ENCODE assay signal across 9 mouse cellular contexts in the genomic region with DNA sequence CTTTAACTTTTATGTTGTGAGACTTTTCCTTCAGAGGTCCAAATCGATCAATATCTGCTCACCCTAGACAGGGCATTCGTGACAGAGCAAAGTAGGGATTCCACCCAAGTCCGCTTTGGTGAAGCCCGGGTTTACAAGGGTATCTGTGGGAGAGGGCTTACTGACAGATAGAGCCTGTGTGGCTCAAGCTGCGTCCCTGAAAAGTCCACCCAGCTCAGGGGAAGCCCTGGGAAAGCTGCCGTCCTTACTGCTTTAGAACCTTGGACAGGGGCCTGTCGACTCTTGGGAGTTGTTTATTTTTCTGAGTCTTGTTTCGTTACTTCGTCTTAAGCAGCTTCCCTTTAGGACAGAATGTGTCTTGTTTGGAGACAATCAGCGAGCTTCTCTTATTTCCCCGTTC. TPM values are rescaled to one million over a fixed set of nuclear protein-coding genes. Genes with fewer than 3 reads are reported as not detected.
DNase-seq lines count a peak whose midpoint lies in the region; ATAC-seq and TF ChIP-seq lines count a peak whose summit lies in the region.
"Had no signal": no experiment of that assay in that cellular context is flagged by ENCODE, and none has a peak within 500 bp of the region (broad histone marks: within the 10 kb centered on the region; RNA-seq: fewer than 3 reads in every experiment).

No protein-coding gene starts in this region.

- no peak for DNase-seq in kidney, adult 8-10 months
- peak; percentile 53 for DNase-seq in embryo, embryonic 10.5 days (ENCODE audit: low spot score)
- no peak for DNase-seq in hindbrain, embryonic 14.5 days (ENCODE audit: low spot score)
- DNase-seq in lung, postnatal 0 days (ENCODE audit: low spot score) = peak; percentile 20
- DNase-seq in testis, postnatal 10 days (ENCODE audit: low spot score) = peak; percentile 44
- no peak for DNase-seq in gastrocnemius, postnatal 36 days
- DNase-seq in left cerebral cortex, postnatal 25 days (ENCODE audit: low spot score in 2 of 2) = no peak

- no peak overlapping the region for H3K9ac ChIP-seq in kidney, embryonic 14.5 days (ENCODE audit: low read depth, low read length)
- no peak overlapping the region for H3K9ac ChIP-seq in hindbrain, embryonic 14.5 days
- H3K9ac ChIP-seq in lung, postnatal 0 days (replicated peaks; ENCODE audit: low read depth) = no peak overlapping the region

- H3K4me3 ChIP-seq in kidney, embryonic 14.5 days (ENCODE audit: low read length) = peak overlapping the region; percentile 74
- peak overlapping the region; percentile 90; the same call in 1 of the 2 replicates for H3K4me3 ChIP-seq in hindbrain, embryonic 14.5 days (replicated peaks; ENCODE audit: low read length)
- H3K4me3 ChIP-seq in lung, postnatal 0 days (ENCODE audit: low read depth, low read length) = no peak overlapping the region

- no peak for TF ChIP-seq CTCF in lung, postnatal 0 days (IDR thresholded peaks at IDR 0.05)

- peak overlapping the region; percentile 100; the same call in 1 of the 2 replicates for H3K4me2 ChIP-seq in kidney, embryonic 14.5 days (replicated peaks; ENCODE audit: low read depth, low read length)
- peak overlapping the region; percentile 94 for H3K4me2 ChIP-seq in hindbrain, embryonic 14.5 days (replicated peaks)
- H3K4me2 ChIP-seq in lung, postnatal 0 days (replicated peaks; ENCODE audit: low read depth, low read length) = no peak overlapping the region; the same call in 1 of the 2 replicates

- H3K4me1 ChIP-seq in kidney, embryonic 14.5 days (ENCODE audit: control insufficient read depth, insufficient read depth, low read length) = 0 out of 2 replicates have a peak, but pooled peaks cover 4% of the 10 kb centered on the region
- no peaks in the 10 kb centered on the region for H3K4me1 ChIP-seq in hindbrain, embryonic 14.5 days (replicated peaks; ENCODE audit: control insufficient read depth, insufficient read depth, low read length)
- no peaks in the 10 kb centered on the region; the same call in 1 of the 2 replicates for H3K4me1 ChIP-seq in lung, postnatal 0 days (ENCODE audit: insufficient read depth, low read depth, low read length)

- no peak for TF ChIP-seq EP300 in lung, postnatal 0 days (IDR thresholded peaks at IDR 0.05)

- ATAC-seq in kidney, embryonic 14.5 days (ENCODE audit: low FRiP score, low TSS enrichment) = no peak
- no peak for ATAC-seq in hindbrain, embryonic 14.5 days (ENCODE audit: low FRiP score)
- no peak for ATAC-seq in lung, postnatal 0 days

- intact Hi-C loops in gastrocnemius, postnatal 36 days (cut with DNase I) = loop anchor here (10.0 kb wide), 1 partner anchor 212 kb away; a partner anchor contains a TSS
- intact Hi-C loops in left cerebral cortex, postnatal 25 days (cut with DNase I) = no loop called here

- H3K27ac ChIP-seq in kidney, embryonic 14.5 days (ENCODE audit: low read depth, low read length) = no peak overlapping the region
- no peak overlapping the region for H3K27ac ChIP-seq in hindbrain, embryonic 14.5 days
- H3K27ac ChIP-seq in lung, postnatal 0 days (ENCODE audit: low read length) = no peak overlapping the region

- WGBS in kidney, embryonic 14.5 days = 13% methylated on average over 11 of the region's 11 CpGs
- 12% methylated on average over 11 of the region's 11 CpGs for WGBS in hindbrain, embryonic 14.5 days
- WGBS in lung, postnatal 0 days = 8% methylated on average over 11 of the region's 11 CpGs

- no peaks in the 10 kb centered on the region for H3K36me3 ChIP-seq in kidney, embryonic 14.5 days (ENCODE audit: control insufficient read depth, insufficient read depth, low read length)
- no peaks in the 10 kb centered on the region for H3K36me3 ChIP-seq in hindbrain, embryonic 14.5 days (replicated peaks; ENCODE audit: control insufficient read depth, insufficient read depth)
- no peaks in the 10 kb centered on the region for H3K36me3 ChIP-seq in lung, postnatal 0 days (ENCODE audit: insufficient read depth, low read length)

- no peaks in the 10 kb centered on the region for H3K9me3 ChIP-seq in kidney, embryonic 14.5 days (ENCODE audit: control insufficient read depth, low read length)
- H3K9me3 ChIP-seq in hindbrain, embryonic 14.5 days (ENCODE audit: control insufficient read depth, low read length) = no peaks in the 10 kb centered on the region
- H3K9me3 ChIP-seq in lung, postnatal 0 days (ENCODE audit: low read length) = no peaks in the 10 kb centered on the region

- peaks cover 21% of the 10 kb centered on the region for H3K27me3 ChIP-seq in kidney, embryonic 14.5 days (ENCODE audit: control insufficient read depth, insufficient read depth, low read length)
- peaks cover 37% of the 10 kb centered on the region for H3K27me3 ChIP-seq in hindbrain, embryonic 14.5 days (ENCODE audit: control insufficient read depth, insufficient read depth, low read length)
- H3K27me3 ChIP-seq in lung, postnatal 0 days (replicated peaks; ENCODE audit: insufficient read depth, low read length) = no peaks in the 10 kb centered on the region; the same call in 1 of the 2 replicates

RNA-seq across cellular contexts. Expression of a gene that starts 1.0 kb away (rescaled TPM):
- polyA plus RNA-seq in kidney, embryonic 14.5 days (2014; fragmentation: Nextera tagmentation; extraction: Ambion mirVana) = 0.66 and 1.5 TPM in 2 replicates
- polyA plus RNA-seq in hindbrain, embryonic 14.5 days (2014; fragmentation: Nextera tagmentation; extraction: Ambion mirVana) = 1.6 and 1.7 TPM in 2 replicates
- polyA plus RNA-seq in lung, postnatal 0 days (2015; fragmentation: Nextera tagmentation; extraction: Ambion mirVana) = 0.42 and 0.46 TPM in 2 replicates
- total RNA-seq in gastrocnemius, postnatal 36 days (2021) = under 1 TPM; 0.31 to 0.35 TPM
- 1 to 10 TPM; 1.6 to 1.7 TPM for total RNA-seq in left cerebral cortex, postnatal 25 days (2021)
- polyA plus RNA-seq: large intestine, adult 2 months had no signal

RNA-seq across cellular contexts. Expression of a gene that starts 26.2 kb away (rescaled TPM):
- polyA plus RNA-seq in kidney, embryonic 14.5 days (2014; fragmentation: Nextera tagmentation; extraction: Ambion mirVana) = 56.6 and 57.1 TPM in 2 replicates
- polyA plus RNA-seq in hindbrain, embryonic 14.5 days (2014; fragmentation: Nextera tagmentation; extraction: Ambion mirVana) = 5.8 and 7.6 TPM in 2 replicates
- 3.2 and 3.3 TPM in 2 replicates for polyA plus RNA-seq in lung, postnatal 0 days (2015; fragmentation: Nextera tagmentation; extraction: Ambion mirVana)
- total RNA-seq in gastrocnemius, postnatal 36 days (2021) = under 1 TPM; 0.33 to 0.57 TPM
- total RNA-seq in left cerebral cortex, postnatal 25 days (2021) = under 1 TPM; 0.34 to 0.57 TPM

Comparison
In these comparisons a context has a peak if more than half of its experiments do, and no peak if none do; other contexts are left out.
1. DNase-seq: peak in embryo, embryonic 10.5 days (single experiment), lung, postnatal 0 days (single experiment) and testis, postnatal 10 days (single experiment); none in kidney, adult 8-10 months (0 of 2), hindbrain, embryonic 14.5 days (single experiment), gastrocnemius, postnatal 36 days (0 of 2) and left cerebral cortex, postnatal 25 days (0 of 2).